Mouse (Mus musculus) hematopoietic stem cell, adult 5-6 weeks (primary cell): ENCODE data around the gene Plxna2. TPM values are rescaled to one million over a fixed set of nuclear protein-coding genes. Genes with fewer than 3 reads are reported as not detected.

ENCODE experiments used
- ATAC-seq, 2 experiments: fragments of 125-278 bp in 1 of 2; replicated peaks in 1 of 2; 2 replicates each; pipeline ENCODE4 v1.8.0; 2016 to 2017; ENCODE audit warnings: inconsistent platforms in 2 of 2, mild to moderate bottlenecking in 2 of 2, moderate number of reproducible peaks in 2 of 2, low read depth in 1 of 2, moderate TSS enrichment in 1 of 2; ENCODE audit not compliant: low FRiP score in 2 of 2, poor library complexity in 2 of 2, severe bottlenecking in 2 of 2, insufficient read depth in 1 of 2, low TSS enrichment in 1 of 2
- total RNA-seq: library from RNA; stranded (forward); fragments of 172-1452, 232-1000 nt; gene quantifications from 2 replicates; pipeline ENCODE4 v1.2.3, GENCODE M21; 2017

Gene Plxna2
- total RNA-seq, 1 experiment from 2014 or later = 0.30 TPM

DNA sequence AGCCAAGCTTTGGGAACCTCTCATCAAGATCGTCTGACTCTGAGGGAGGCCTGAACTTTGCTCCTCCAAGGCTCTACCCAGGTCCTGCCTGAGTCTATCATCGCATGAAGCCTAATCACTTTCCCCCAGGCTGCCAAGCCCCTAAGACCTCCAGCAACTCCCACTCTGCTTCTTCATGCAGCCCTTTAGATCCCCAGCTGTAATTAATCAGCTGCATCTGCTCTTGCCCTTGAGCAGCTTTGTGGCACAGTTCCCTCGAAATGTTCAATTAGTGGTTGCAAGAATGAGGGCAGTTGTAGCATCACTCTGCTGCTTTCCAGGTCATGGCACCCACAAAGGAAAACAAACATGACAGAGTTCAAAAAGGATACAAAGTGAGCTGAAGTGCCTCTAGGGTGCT is 155.9 kb downstream of the Plxna2 start:
- ATAC-seq = no peak

DNA sequence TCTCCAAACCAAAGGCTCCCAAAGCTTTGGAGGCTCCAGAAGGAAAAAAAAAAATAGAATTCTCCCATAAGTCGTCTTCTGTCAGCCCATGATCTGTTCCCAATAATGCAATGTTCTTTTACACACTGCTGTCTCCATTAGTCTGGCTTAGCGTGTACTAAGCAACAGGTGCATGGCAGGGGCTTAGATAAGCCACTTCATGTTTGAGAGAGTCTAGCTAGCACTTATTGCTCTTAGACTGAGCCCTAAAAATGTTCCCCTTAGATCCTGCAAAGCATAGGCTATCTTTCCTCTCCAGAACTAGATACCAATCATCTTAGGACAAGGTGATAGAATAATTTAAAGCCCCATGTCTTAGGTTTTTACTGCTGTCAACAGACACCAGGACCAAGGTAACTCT is 156.3 kb downstream of the Plxna2 start:
- no peak for ATAC-seq

DNA sequence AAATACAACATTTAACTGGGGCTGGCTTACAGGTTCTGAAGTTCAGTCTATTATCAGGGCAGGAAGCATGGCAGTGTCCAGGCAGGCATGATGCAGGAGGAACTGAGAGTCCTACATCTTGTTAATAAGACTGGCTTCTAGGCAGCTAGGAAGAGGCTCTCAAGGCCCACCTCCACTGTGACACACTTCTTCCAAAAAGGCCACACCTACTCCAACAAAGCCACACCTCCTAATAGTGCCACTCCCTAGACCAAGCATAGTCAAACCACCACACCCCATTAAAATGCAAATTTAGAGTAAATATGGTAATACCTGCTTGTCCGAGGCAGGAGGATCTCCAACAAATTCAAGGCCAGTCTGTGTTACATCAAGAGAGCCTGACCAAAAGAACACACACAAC is 156.7 kb downstream of the Plxna2 start:
- no peak for ATAC-seq

DNA sequence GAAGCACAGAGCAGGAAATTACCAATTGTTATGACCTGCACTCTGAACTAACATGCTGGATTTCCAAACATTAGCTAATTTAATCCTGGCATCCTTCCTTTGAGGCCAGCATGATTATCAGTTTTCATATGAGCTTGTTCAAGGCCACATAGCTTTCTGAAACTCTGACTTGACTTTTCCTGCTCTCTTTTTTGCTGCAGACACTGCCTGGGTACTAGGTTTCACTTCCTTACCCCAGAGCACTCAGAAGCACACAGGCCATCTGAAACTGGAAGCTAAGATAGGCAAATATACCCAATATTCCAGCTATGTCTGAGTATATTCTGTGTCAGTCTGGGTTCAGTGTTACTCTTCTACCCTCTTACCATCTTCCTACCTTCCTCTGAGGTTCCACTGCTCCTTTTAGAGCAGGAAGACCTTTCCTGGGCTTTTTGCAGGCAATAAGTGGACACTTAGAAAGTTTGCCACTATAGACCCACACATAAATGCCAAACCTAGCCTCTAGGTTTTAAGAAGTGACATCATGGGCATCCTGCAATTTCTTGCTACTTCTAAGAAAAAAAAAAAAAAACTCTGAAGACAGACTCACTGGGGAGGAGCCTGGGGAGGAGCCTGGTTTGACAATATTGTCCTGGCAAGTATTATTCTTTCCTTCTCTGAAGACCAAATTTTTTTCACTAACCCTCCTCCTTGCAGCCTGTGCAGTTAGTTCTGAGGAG is 157.8 kb downstream of the Plxna2 start:
- no peak for ATAC-seq

DNA sequence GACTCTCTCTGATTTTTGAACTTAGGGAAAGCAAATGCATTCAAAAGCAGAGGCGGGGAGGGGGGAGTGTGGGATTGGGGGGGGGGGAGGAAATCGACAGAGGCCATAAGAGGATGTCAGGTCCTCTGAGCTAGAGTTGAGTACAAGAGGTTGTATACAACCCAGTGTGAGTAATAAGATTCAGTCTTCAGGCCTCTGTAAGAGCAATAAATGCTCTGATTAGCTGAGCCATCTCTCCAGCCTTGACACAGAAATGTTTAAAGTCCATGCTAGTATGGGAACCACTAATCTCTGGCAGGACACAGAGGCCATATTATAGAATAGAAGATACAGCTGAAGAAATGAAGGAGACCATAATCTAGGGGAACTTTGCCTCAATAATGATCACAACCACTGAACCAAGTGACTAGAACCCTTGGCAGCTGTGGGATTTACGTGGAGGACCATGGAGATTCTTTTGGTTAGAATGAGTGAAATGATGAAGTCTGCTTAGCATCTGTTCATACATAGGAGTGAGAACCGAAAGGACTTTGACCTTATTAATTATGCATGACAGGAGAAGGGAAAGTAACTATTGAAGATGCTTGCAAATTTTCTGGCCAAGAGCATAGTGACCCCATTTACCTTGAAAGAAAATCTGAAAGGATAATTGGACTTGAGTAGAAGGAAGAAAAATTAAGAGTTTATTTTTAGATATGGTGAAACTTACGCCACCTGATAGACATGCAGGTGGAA is 158.7 kb downstream of the Plxna2 start:
- no peak for ATAC-seq

DNA sequence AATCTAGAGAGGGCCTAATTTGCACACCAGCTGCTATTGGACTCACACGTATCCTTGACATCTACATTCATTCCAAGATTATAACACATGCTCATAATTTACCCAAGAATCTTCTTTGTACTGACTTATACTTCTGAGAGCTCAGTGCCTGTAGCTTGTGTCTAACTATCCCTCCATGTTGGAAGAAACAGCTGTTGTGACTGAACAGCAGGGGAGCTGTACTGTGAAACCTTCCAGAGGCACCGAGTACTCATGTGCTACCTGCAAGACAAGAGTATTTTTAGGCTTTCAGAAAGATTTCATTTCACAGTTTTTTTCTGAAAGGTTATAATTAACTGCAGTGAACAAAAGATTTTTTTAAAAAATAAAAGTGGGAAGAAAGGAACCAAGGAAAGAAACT is 159.6 kb downstream of the Plxna2 start:
- ATAC-seq = no peak

DNA sequence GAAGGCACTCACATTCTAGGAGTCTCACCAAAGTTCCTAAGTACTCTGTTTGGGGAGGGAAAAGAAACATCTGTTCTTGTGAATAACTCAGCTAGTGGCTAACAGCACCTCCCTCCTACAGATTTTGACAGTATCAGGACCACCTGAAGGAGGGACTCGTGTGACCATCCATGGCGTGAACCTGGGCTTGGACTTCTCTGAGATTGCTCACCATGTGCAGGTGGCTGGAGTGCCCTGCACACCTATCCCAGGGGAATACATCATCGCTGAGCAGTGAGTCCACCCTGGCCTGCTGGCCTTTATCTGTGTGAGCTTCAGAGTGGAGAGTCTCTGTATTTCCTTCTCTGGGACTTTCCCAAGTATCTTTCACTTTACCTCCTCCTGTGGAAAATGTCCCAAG is 162.4 kb downstream of the Plxna2 start:
- no peak for ATAC-seq

DNA sequence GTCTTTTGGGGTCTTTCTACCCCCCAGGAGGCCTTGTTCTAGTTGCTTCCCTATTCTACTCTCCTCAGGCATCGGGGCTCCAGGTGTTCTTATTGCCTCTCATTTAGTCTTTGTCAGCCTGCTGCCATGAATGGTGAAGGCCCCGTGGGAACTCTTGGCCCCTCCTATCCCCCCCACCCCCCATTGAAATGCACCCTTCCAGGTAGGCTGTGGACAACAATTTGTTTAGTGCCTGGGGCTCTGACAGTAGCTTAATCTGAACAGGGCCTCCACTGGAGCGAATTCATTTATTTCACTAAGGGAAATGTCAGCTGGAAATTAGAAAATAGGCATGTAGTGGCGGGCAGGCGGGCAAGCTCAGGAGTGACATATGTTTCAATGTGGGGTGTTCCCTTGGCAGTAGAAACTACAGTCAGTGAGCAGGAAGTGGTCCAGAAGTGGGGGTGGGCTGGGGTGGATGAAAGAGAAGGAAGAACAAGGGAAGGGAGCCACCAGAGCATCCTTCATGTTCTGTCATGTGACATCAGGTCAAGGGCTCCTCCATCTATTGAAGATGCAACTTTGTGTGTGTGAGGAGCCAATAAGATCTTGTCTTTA is 162.9 kb downstream of the Plxna2 start:
- no peak for ATAC-seq

DNA sequence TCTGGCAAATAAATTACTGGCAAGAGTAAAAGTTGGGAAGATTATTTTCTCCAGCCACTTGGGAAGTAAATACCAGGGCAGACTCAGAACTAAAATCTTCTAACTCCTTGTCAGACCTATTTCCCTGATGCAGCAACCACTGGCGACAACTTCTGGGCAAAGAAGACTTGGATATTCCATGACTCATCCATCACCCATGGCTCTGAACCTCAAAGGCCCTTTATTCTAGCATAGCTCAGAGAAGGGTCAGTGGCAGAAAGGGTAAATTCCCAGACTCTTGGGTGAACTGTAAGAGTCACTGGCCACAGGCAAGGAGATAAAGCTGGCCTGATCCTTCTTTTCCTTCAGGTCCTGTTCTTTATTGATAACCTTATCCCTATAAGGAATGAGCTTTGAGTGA is 163.5 kb downstream of the Plxna2 start:
- no peak for ATAC-seq

DNA sequence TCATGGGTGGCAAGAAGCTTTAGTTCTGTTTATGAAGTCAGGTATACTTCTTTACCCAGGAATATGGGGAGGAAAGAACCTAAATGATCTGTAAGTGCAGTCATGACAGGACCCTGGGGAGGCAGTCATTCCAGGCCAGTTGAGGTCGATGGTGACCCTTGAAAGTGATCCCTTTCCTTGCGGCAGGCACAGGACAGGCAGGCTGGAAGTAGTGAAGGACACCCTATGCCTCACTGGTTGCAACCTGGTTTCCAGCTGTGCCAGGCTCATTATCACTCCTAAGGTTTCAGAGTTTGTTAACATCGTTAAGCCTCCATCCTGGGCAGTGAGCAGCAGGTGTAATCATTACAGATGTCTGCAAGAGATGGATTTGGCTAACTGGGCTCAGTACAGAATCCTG is 164.3 kb downstream of the Plxna2 start:
- ATAC-seq = no peak

DNA sequence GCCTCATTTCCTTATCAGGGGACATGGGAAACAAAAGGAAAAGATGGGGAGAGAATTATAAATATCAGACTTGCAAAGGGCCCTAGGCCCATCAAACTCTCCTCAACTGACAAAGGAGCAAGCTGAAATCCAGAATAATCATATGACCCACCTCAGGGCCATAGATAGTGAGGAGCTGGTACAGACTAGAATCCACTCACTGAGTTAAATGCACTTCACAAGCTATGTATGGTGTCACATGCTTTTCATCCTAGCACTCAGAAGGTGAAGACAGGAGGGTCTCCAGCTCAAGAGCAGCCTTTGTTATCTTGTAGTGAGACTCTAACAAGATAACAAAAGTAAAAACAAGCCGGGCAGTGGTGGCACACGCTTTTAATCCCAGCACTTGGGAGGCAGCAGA is 169.6 kb downstream of the Plxna2 start:
- ATAC-seq = no peak

DNA sequence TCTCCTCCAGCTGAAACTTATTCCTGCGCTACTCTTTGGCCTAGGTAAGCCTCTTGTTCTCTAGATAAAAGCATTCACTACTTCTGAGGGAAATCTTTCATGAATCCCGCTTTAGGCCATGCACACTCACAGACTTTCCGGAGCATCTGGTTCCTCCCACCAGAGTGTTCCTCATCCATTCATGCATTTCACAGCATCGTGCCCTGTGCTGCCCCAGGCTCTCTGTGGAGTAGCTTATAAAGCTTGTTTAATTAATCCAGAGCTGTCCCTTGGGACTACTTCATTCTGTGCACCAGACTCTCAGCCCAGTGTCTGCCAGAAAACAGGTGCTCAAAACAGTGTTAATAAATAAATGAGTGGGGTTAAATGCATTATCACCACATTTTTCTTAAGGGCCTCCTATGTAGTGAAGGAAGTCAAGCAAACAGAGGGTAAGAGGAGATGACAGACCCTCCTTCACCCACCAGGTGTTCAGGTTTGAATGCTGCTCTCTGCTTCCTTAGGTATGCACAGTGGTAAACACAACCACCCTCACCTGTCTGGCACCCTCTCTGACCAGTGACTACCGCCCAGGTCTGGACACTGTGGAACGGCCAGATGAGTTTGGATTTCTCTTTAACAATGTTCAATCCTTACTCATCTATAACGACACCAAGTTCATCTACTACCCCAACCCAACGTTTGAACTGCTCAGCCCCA is 175.4 kb downstream of the Plxna2 start:
- ATAC-seq = no peak

DNA sequence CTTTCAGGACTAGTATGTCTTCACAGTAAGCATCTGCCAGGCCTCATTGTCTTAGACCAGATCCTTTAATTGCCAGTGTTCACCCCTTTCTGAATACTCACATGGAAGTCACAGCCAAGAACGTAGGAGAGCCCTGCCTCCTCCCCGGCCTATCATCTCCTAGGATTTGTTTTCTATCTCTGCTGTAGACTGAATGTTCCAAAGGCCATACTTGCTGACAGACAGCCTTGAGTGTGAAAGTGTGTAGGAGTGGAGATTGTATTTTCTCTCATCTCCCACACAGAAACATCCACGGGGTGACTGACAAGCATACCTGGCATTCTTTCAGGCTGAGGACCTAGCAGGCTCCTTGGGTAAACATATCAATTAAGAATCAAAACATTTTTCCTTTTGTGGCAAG is 177.3 kb downstream of the Plxna2 start:
- no peak for ATAC-seq

DNA sequence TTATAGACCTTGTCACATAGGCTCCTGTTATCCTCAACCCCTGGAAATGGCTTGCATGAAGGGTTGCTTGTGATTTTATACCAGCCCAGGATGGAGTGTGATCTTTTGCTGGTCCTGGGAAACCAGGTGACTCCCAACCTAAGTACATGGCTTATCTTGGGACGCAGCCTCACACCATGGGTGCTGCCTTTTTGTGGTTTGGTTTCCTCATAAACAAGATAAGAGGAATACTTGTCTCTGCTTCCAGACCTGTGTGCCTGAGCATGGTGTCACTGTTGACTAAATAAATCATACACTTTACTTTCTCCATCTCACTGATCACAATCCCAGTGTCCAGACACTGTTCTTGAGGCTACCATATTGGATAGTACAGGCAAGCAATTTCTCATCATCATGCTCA is 179.8 kb downstream of the Plxna2 start:
- no peak for ATAC-seq

DNA sequence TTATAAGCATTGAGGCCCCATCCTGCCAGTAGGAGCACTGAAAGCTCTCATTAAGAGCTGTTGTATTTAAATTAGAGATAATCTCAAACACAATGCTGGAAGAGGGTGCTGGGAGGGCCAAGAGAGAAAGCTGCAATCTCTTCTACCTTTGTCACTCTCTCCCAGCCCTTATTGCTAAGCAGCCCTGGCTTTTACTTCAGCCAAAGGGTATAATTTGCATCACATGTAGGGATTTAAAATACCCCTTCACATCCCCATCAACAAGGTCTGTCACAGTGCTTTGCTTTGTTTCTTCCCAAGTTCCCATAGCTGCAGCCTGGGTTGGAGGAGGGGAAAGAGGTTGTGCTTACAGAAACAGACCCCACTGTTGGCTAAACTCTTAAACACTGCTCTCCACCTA is 180.5 kb downstream of the Plxna2 start:
- no peak for ATAC-seq

DNA sequence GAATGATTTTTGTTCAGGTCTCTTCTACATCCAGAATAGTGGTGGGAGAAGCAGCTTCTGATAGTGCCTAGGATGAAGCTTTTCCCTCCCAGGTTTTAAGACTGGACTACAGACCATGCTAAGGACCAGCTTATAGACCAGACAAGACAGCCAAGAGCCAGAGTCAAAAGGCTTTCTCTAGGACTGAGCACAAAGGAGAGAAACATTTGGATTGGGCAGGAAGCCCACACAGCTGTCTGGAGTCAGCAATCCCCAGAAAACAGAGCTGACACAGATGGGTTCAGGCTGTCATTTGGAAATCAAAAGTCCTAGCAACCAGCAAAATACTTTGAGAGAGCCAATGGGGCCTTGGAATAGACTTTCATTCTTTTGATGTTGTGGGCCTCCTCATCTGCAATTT is 190.2 kb downstream of the Plxna2 start:
- ATAC-seq = no peak

DNA sequence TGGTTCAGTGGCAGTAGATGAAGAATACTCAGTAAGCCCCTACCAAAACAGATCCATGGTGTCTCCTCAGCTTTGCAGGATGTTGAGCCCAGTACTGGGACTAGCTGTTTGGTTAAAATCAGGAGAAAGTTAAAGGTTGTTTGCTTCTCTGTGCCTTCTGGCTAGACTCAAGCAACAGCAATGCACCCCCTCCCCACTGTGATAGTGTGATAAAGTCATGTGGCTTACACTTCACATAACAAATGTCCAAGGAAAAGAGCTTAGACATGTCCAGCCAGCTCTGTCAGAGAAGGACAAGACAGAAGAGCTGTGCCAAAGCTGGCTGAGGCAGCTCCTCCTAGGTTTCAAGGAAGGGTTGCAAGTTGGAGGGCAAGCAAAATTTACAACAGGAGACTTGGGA is 190.7 kb downstream of the Plxna2 start:
- no peak for ATAC-seq

DNA sequence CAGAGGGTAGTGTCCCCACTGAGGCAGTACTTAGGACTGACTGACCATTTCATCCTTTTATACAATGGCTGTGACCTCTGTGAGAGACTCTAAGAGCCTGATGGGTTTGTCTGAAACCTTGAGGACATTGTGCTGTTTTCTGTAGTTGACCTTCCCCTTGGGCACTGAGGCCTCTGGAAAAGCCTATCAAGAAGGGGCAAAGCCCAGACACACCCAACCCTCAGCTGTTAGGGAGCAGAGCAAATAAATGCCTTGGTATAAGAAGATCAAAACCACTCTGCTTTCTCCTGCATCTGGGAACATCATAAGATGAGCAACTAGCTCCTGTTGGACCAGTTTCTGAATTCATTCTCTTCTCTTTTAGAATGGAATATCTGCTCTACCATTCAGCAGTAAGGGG is 191.6 kb downstream of the Plxna2 start:
- no peak for ATAC-seq
